Mouse (Mus musculus) right cerebral cortex, postnatal 4 days (tissue): ENCODE measurements around the gene Gdpd5.
"Not testable (repeated sequence)": the region's sequence is repeated elsewhere in the genome, so short reads cannot be mapped to it uniquely, and the experiment has no call there.

Source experiments
- DNase-seq: peaks from one replicate; pipeline ENCODE4 v3.0.0-alpha.2; 2022

Gene Gdpd5

DNA sequence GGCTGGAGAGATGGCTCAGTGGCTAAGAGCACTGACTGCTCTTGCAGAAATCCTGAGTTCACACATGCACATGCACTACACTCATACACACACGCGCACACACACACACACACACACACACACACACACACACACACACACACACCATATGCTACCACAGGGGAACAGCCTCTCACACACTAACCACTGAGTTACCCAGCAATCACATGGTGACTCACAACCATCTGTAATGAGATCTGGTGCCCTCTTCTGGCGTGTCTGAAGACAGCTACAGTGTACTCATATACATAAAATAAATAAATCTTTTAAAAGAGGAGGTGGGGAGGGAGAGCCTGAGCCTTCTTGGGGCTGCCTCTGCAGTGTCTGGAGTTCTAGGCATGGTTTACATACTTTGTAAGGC, 6.9 kb upstream of the Gdpd5 start:
- DNase-seq: not testable (repeated sequence)

DNA sequence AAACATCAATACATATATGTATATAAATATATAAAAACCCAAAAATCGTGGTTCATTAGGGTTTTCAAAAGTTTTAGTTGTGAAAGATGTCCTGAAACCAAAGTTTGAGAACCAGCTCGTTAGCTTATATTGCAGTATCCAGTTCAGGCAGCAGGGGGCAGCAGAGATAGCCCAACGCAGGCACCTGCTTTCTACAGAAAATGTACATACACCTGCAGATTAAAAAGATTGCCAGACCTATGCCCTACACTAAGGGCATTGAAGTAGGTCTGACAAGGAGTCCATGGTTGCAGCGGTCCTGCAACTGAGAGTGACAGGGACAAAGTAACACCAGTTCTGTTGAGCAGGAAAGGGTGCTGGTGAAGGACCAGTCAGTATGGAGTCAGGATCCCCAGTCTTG, 5.8 kb upstream of the Gdpd5 start:
- DNase-seq: peak; percentile 90

DNA sequence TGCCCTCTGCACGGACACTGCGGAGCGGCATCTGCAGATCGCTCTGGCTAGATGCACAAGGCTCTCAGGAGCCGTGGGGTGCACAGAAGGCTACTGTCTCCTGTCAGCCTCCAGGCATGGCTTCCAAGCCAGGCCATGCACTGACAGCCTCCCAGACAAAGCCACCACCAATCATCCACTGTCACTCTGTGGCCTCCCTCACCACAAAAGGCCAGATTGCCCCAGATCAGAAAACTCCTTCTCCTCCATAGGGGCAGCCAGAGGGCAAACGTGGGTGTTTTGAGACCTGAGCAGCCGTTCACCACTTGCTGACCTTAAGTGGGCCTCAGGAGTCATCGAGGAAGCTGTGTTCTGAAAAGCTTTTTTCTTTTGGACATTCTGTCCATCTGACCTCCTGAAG, 2.3 kb upstream of the Gdpd5 start:
- no peak for DNase-seq

DNA sequence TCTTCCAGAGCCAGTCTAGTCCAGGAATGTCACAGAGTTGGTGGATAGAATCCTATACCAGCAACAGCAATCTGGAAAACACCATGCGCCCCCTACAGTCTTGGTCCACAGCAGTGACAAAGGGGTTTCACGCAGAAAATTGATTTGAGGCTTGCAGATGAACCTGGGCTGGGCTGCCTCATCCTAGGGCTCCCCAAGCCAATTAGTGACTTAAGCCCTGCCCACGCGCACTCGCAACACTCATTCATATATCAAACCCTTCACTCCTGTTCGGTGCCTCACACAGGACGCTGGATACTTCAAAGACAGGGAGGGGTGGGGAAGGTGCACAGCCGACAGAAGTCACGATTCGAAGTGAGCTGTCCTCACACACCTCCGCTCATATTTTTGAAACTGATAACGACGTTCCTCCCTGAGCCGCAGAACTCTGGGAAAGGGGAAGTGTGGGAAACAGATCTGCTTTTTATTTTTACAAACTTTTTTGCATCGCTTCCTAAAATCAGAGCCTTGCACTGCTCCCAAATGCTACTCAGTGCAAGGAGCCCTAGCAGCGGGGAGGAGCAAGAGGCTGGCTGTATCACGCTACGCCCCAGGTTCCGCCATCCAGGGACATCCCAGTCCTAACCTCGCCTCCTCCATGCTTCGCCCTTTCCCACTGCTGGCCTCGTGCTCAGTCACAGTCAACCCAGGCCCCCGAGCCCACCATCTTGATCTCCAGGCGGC, 562 bp upstream of the Gdpd5 start:
- peak; percentile 67 for DNase-seq

DNA sequence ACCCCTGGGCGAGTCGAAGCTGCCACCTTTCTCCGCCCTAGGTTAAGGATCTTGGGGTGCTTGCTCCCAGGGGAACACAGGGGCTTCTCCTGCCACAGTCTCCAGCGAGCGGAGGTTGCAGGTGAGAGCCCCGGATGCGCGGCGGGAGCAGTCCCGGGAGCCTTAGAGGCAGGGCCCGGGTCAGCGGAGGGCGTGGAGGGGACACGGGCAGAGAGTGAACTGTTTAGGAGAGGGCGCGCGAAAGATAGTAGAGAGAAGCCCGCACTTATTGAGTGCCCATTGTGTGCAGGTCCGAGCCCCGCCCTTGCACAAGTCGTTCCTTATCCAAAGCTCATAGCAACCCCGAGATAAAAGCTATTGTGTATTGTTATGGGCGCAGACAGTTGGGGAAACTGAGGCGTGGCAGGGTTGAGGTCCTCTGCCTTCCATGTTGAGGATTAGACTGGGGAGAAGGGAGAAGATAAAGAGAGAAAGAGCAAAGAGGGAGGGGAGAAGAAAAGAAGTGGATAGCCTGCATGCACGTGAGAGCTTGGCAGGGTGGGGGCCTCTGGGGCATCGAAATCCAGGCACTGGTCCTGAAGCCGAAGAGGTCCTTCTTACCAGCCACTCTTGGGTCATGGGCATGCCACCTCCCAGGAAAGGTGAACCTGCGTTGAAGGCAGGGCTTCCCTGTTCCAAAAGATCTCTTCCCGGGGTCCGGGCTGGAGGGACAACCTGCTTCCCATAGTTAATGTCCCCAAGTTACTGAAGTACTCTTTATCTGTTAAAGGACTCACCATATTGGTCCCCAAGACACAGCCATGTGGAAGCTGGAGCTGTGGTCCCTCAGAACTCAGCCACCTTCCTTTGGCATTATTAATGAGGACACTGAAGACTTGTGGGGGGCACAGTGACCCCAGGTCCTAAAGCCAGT, 1.1 kb downstream of the Gdpd5 start:
- no peak for DNase-seq

DNA sequence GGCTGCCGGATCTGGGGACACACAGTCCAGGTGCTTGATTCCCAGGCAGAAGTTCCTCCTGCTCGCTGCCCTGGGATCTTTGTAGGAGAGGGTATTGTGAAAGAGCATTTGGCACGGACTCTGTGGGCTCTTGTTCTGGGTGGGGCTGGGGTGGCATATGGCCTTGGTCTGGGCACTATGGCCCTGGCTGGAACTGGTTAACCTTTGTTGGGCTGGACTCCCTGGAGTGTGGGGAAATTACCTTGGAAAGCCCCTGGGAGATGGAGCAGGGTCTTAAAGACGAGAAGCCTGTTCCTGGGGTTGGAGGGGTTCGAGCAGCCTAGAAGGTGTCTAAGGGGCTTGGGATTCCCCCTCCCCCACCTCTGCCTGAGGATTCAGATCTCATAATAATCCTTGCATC, 2.0 kb downstream of the Gdpd5 start:
- no peak for DNase-seq

DNA sequence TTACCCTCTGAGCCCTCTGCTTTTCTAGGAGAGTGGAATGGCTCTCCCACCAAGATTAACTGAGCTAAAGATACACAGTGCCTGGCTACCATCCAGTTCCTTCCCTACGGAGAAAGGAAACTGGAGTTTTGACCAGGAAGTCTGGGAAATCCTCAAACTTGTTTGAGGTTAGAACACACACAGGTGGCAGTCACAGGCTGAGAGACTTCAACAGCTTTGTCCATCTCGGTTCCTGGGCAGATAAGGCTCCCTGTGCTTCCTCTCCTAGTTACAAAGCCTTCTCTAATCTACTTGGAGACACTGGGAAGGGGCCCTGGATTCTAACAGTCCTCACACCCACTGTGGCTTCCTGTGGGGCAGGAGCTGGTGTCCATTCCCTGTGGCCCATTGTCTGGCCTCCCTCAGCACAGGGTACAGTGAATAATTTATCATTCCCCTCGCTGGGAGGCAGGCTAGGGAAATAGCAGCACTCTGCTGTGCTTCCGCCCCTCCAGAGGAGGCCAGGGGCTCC, 2.9 kb downstream of the Gdpd5 start:
- no peak for DNase-seq

DNA sequence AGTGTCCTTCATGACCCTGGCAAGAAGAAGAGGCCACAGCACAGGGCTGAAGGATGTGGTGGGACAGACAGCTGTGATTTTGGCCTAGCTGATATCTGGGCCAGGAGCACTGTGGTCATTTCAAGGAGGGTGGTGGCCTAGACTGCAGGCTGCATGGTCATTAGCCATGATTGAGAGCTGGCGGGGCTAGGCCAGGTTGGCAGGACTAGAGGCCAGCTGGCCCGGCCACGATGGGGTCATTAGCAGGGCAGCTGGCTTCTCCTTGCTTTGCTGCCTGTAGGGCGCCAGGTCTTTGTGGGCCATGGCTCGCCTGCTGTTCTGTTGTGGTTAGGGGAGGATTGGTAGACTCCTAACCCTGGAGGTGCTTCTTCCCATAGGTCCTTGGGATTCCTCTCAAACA, 4.8 kb downstream of the Gdpd5 start:
- no peak for DNase-seq

DNA sequence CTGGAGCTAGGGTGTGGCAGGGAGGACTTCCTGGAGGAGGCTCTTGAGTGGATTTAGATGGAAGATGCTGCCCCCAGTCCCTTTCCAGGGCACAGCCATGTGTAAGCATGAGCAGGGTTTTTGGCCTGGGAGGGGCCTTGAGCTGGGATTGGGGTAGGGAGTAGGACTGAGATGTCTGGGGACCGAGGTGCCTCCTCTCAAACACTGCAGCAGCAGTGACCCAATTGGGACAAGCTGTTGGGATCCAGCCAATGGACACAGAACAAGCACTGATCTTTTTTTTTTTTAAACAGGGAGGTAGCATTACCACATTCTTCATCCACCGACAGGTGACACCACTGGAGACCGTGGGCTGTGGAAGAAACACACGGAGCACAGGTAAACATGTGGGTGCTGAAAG, 5.6 kb downstream of the Gdpd5 start:
- DNase-seq: no peak

DNA sequence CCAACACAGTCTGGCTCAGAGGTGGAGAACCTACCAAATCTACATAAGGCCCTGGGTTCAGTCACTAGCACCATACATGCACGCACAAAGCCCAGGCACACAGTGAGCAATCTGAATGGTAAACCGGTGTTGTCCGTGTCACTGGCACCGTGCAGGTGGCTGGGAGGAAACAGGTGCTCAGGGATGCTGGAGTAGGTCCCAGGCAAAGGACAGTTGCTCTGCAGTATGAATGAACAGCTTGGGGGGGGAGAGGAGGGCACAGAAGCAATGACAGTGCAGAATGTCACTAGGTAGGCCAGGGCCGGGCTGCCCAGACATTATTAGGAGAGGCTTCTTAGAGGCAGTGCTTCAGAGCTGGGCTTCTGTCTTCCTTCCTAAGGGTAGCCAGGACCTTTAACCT, 6.1 kb downstream of the Gdpd5 start:
- DNase-seq: no peak

DNA sequence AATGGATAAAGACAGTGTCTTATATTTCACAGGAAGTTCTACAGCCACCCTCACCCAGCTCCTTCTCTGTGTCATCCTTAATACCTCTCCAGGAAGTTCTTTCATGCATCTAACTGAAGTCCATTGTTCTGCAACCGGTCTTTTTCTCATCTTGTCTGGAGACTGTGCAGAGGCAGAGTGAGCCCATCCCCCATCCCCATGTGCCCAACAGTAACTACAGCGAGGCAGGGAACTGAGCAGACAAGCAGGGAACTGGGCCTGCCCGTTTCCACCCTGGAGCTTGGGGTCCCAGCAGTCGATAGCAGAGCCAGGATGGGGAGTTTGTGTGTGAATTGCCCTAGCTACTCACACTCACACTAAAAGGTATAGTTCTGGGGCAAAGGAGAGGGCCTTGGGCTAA, 9.3 kb downstream of the Gdpd5 start:
- no peak for DNase-seq

DNA sequence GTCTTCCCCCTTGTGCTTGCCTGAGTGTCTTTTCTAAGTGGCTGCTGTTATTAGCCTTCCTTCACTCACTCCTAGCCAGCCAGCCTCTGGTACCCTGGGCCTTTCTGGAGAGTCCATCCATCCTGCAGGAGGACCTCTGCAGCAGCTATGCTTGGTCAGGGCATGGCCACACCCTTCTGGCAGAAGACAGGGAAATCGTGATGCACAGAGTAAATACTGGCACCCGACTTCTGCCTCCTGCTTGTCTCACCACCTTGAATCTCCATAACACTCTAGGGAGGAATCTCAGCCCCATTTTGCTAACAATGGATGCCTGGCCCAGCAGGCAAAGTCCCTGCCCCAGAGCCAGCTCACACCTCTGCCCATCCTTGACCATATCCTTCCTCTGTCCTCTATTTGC, 11.5 kb downstream of the Gdpd5 start:
- no peak for DNase-seq

DNA sequence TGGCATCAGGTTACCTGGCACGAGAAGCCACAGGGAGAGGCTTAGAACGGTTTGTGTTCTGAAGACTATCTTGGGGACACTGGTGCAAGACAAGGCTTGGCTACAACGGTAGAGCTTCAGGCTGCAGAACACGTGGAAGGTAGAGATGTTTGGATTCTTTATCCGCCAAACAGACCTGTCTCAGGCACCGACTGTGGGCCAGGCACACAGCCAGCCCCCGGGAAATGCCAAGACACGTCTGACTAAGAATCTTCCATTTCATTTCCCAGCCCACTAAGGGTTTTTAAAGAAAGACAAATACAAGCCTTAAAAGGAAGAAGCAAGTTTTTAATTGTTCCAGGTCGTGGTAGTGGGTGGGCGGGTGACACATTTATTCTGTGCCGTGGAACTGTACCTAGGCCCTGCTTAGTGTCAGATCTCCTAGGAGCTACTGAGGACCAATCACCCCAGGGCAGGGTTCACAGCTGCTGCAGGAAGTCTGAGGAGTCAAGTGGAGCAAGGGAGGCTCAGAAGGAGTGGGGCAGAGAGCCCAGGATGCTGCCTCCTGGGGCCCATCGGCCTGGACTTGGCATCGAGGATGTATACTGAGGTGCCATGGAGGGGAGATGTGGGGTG, 12.6 kb downstream of the Gdpd5 start:
- DNase-seq: no peak

DNA sequence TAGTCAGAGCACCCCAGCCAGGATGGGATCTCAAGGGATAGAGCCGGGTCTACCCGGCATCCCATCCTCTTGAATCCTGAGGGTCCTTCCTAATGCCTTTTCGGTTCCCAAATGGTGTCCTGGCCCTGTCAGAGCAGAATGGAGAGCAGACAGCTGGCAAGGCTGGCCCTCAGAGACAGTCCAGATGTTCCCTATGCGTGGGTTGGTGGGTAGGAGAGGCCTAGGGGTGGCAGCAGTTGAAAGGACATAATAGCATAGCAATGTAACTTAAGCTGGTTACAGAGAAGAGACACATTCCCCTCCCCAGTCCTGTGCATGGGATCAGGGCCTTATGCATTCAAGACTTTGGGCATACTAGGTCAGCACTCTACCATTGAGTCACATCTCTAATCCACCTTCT, 14.2 kb downstream of the Gdpd5 start:
- no peak for DNase-seq

DNA sequence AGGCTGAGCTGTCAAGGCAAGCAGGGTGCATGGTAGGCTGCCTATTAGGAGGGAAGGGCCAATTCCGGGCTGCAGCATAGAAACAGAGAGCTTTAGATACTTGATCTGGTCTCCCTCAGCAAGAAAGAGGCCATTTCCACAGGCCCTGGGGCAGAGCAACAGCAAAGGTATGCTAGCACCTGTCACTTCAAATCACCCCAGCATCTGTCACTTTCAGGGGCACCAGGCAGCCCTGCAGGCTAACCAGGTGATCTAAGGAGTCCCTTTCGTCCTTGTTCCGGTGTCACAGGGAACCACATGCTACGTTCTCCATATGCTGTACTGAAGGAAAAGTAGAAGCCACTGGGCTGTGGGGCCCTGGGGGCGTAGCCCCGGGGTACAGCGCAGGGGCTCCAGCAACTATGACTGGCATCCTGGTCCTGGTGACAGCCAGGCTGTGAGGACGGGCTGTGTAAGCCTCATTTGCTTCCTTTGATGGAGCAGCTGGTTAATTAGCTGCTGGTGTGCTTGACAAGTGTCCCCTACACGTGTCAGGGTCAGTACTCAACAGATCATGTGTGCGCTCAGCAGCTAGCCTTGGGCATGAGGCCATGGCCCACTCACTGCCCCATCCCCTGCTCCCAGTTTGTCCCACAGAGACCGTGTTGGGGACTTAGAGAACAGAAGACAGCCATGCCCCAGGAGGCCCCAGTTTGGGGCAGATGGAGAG, 14.8 kb downstream of the Gdpd5 start:
- no peak for DNase-seq

DNA sequence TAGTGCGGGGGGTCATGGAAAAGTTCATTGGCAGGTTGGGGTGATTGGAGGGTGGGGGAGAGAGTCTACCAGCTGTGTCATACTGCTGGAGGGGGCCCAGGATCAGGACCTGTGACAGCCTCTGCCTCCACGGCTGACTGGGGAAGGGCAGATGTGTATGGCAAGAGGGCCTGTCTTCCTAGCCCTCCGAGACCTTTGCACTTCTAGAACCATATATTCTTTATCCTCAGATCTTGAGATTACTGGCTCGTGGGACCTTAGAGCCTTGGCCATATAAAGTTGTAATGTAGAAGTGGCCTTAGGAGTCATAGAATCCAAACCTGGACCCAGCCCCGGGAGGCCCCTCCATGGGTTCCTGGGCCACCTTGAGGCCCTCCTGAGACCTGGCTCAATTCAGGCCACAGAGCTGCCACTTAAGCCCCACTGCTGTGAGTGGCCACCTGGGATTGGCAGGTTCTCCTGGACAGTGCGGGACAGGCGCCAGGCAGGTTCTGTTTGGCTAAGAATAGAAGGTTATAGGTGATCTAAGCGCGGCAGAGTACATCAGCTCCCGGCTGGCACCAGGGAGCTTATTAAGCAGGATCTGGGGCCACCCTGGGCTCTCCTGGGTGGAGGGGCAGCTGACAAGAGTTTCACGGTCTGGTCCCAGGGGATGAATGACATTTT, 15.9 kb downstream of the Gdpd5 start:
- no peak for DNase-seq

DNA sequence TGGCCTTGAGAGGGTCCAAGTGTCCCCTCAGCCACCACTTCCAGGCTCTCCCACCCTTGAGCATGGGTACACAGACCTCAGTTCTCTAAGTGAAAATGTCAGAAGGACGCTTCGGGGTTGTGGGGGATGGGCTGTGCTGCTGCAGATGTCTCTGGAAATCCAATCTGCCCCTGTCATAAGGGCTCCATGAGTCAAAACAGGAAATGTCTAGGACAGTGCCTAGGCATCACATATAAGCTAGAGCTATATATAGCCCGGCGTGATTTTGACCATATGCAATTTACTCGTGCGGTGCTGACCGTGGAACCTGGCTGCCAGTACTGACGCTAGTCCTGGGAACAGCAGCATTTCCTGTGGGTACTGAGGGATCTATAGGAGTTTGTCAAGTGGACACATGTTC, 20.2 kb downstream of the Gdpd5 start:
- no peak for DNase-seq

DNA sequence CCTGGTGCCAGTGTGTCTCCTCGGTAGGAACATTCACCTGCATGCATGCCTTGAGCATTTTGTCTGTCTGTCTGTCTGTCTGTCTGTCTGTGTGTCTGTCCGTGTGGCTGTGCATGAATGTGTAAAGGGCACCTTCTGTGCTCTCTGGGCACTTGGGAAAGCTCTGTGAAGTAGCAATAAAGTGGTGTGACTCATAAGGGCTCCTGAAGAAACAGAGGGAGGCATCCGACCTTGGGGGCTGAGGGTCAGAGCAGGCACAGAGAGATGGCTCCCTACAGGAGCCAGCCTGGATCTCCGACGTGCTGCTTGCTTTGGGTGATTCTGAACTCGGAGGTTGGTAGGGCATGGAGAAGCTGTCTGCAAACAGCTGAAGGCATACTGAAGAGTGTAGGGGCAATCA, 21.3 kb downstream of the Gdpd5 start:
- no peak for DNase-seq

DNA sequence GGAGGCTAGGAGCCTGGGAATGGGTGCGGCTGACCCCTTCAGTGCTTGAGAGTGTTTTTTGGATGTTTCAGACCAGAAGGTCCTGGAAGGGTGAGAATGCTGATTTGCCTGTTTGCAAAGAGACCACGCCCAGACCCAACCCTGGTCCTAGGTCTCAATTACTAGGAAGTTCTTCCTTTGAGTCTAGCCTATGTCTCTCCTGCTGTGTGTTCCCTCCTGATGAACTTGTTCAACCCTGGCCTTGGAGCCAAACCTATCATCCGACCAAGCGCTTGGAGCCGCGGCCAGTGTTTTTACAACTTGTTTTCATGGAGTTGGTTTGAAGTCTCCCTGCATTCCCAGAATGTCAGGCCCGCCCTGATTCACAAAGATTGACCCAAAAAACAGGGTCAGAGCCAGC, 22.0 kb downstream of the Gdpd5 start:
- DNase-seq: no peak

DNA sequence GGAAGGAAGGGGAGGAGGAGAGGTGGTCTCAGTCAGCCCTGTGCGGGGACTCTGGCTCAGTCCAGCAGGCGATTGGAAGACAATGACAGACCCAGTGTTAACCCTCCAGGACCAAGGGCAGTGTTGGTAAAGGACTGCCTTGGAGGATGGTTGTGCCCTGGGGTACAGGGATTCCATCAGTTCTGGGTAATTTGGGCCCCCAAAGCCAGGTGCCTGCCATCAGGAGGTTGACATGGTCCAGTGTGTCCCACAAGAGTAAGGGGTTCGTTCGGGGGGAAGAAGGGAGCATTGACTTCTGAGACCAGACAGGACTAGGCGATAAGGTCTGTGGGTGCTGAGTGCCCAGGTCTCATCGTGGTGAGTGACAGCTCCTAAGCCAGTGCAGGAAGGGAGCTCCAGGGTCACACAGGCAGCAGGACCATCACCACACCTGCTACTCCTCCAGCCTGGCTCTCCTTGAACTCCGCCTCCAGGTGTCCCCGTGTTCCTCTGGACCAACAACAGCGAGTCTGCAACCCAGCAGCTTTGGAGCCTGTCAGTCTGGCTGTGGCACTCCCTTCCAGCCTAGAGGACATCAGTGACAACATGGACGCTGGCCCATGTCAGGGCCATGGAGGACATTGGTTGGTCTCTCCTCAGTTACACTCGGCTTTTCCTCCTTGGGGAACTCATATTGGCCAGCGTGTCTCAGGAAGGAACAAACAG, 23.0 kb downstream of the Gdpd5 start:
- DNase-seq: no peak

DNA sequence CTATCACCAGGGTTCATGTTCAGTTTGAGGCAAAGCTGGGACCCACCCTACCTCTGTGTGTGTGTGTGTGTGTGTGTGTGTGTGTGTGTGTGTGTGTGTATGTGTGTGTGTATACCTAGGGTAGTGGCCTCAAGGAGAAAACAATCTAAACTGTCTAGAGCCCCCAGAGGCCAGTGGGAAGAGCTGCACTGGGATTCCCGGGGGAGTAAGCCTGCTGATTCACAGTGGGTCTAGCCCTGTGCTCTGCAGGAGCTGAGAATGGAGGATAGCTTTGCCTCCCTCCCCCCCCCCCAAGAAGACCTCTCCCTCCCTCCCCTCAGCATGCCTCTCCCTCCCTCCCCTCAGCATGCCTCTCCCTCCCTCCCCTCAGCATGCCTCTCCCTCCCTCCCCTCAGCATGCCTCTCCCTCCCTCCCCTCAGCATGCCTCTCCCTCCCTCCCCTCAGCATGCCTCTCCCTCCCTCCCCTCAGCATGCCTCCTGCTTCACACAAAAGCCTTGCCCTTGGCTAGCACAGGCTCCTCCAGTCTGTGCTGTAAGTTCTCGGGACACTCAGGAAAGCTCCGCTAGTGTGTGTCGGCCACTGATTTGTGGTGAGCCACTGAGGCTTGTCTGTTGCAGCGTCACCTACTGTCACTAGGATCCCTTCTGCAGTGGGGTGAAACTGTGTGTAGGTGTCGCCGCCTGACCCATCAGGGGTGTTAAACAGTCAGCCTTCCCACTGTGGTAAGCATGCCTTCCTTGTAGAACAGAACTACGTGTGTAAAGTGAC, 24.4 kb downstream of the Gdpd5 start:
- DNase-seq: no peak
